Mouse (Mus musculus): ENCODE results near the gene Wwox.
A peak's percentile ranks its signal among the peaks of the same experiment; 100 is the strongest.

GRCm38 (mm10) chr8:114550029-114550428 lies 110.6 kb downstream of the Wwox start:
- TF ChIP-seq POLR2A (IDR thresholded peaks at IDR 0.05; ENCODE audit: control insufficient read depth, low read depth, low read length) (no peak), CTCF (IDR thresholded peaks at IDR 0.05; ENCODE audit: control insufficient read depth, insufficient read depth, insufficient replicate concordance, low read depth, low read length) (peak; percentile 23; the same call in 1 of the 2 replicates)
